Mouse (Mus musculus): ENCODE measurements at regions not wholly inside any gene's neighbourhood (a gene's known extent, or its start where the extent isn't known, plus 50 kb on each side); places are given as distances from the start of the nearest gene placed in this dataset.

- Histone ChIP-seq H3K9ac (ENCODE audit: low read depth, low read length) (no peak overlapping the region), H3K36me3 (ENCODE audit: control insufficient read depth, insufficient read depth, low read length) (no peaks in the 10 kb centered on the region), H3K4me1 (ENCODE audit: control insufficient read depth, insufficient read depth, low read length) (no peaks in the 10 kb centered on the region), H3K4me2 (ENCODE audit: low read depth, low read length) (no peak overlapping the region), H3K4me3 (ENCODE audit: low read length) (no peak overlapping the region), H3K27ac (ENCODE audit: low read length) (no peak overlapping the region), H3K9me3 (ENCODE audit: control insufficient read depth, low read length) (no peaks in the 10 kb centered on the region), H3K27me3 (replicated peaks; ENCODE audit: control insufficient read depth, insufficient read depth, low read length) (no peaks in the 10 kb centered on the region)
- ATAC-seq = no peak
- 55% methylated on average over 8 of the region's 8 CpGs for WGBS
Observed at GRCm38 (mm10) chr7:67823943-67824645, 64.6 kb upstream of the Synm start.

GRCm38 (mm10) chr7:67819551-67819950 lies 60.0 kb upstream of the Synm start:
- Histone ChIP-seq H3K4me2 (ENCODE audit: low read depth, low read length) (no peak overlapping the region), H3K27me3 (replicated peaks; ENCODE audit: control insufficient read depth, insufficient read depth, low read length) (no peaks in the 10 kb centered on the region), H3K4me3 (ENCODE audit: low read length) (no peak overlapping the region), H3K27ac (ENCODE audit: low read length) (no peak overlapping the region), H3K4me1 (ENCODE audit: control insufficient read depth, insufficient read depth, low read length) (no peaks in the 10 kb centered on the region), H3K9ac (ENCODE audit: low read depth, low read length) (no peak overlapping the region), H3K36me3 (ENCODE audit: control insufficient read depth, insufficient read depth, low read length) (no peaks in the 10 kb centered on the region), H3K9me3 (ENCODE audit: control insufficient read depth, low read length) (no peaks in the 10 kb centered on the region)
- ATAC-seq = no peak
- WGBS = 93% methylated on average over 5 of the region's 5 CpGs

GRCm38 (mm10) chr7:67817556-67817955 lies 58.0 kb upstream of the Synm start:
- no peak for ATAC-seq
- Histone ChIP-seq H3K4me2 (ENCODE audit: low read depth, low read length) (no peak overlapping the region), H3K9me3 (ENCODE audit: control insufficient read depth, low read length) (no peaks in the 10 kb centered on the region), H3K36me3 (ENCODE audit: control insufficient read depth, insufficient read depth, low read length) (no peaks in the 10 kb centered on the region), H3K27ac (ENCODE audit: low read length) (no peak overlapping the region), H3K27me3 (replicated peaks; ENCODE audit: control insufficient read depth, insufficient read depth, low read length) (no peaks in the 10 kb centered on the region), H3K4me3 (ENCODE audit: low read length) (no peak overlapping the region), H3K9ac (ENCODE audit: low read depth, low read length) (no peak overlapping the region), H3K4me1 (ENCODE audit: control insufficient read depth, insufficient read depth, low read length) (no peaks in the 10 kb centered on the region)
- WGBS = 95% methylated on average over 6 of the region's 6 CpGs

GRCm38 (mm10) chr7:67814861-67815260 lies 55.3 kb upstream of the Synm start:
- Histone ChIP-seq H3K4me1 (ENCODE audit: control insufficient read depth, insufficient read depth, low read length) (no peaks in the 10 kb centered on the region), H3K36me3 (ENCODE audit: control insufficient read depth, insufficient read depth, low read length) (no peaks in the 10 kb centered on the region), H3K27ac (ENCODE audit: low read length) (no peak overlapping the region), H3K9me3 (ENCODE audit: control insufficient read depth, low read length) (no peaks in the 10 kb centered on the region), H3K27me3 (replicated peaks; ENCODE audit: control insufficient read depth, insufficient read depth, low read length) (no peaks in the 10 kb centered on the region), H3K4me2 (ENCODE audit: low read depth, low read length) (no peak overlapping the region), H3K9ac (ENCODE audit: low read depth, low read length) (no peak overlapping the region), H3K4me3 (ENCODE audit: low read length) (no peak overlapping the region)
- WGBS = 75% methylated on average over 9 of the region's 9 CpGs
- no peak for ATAC-seq

Data from intestine, embryonic 16.5 days (tissue).